Mouse (Mus musculus) embryonic facial prominence, embryonic 12.5 days (tissue): ENCODE measurements around the gene Syt6. TPM values are rescaled to one million over a fixed set of nuclear protein-coding genes. Genes with fewer than 3 reads are reported as not detected.
"Not testable (repeated sequence)": the region's sequence is repeated elsewhere in the genome, so short reads cannot be mapped to it uniquely, and the experiment has no call there.

Experiments
- ATAC-seq: fragments of 200-750 bp; cut with Nextera tagmentation; 2 replicates; pipeline ENCODE4 v1.8.0; 2017; ENCODE audit not compliant: insufficient number of reproducible peaks, insufficient read depth, low FRiP score, low TSS enrichment
- H3K27ac ChIP-seq: fragments of 300-500 bp; sonication (generic); 2 replicates; pipeline ENCODE4 v1.5.1; 2016; ENCODE audit warnings: mild to moderate bottlenecking
- H3K27me3 ChIP-seq: fragments of 300-500 bp; sonication (generic); 2 replicates; pipeline ENCODE4 v1.6.1; 2016; ENCODE audit warnings: mild to moderate bottlenecking, moderate library complexity
- H3K36me3 ChIP-seq: fragments of 300-500 bp; sonication (generic); 2 replicates; pipeline ENCODE4 v1.6.1; 2016; ENCODE audit warnings: mild to moderate bottlenecking
- H3K4me1 ChIP-seq: fragments of 300-500 bp; sonication (generic); 2 replicates; pipeline ENCODE4 v1.6.1; 2016
- H3K4me2 ChIP-seq: fragments of 300-500 bp; sonication (generic); replicated peaks from 2 replicates; pipeline ENCODE4 v1.6.1; 2016; ENCODE audit warnings: mild to moderate bottlenecking, moderate library complexity
- H3K4me3 ChIP-seq: fragments of 300-500 bp; sonication (generic); 2 replicates; pipeline ENCODE4 v1.5.1; 2016; ENCODE audit warnings: mild to moderate bottlenecking
- H3K9ac ChIP-seq: fragments of 300-500 bp; sonication (generic); 2 replicates; pipeline ENCODE4 v1.6.1; 2016; ENCODE audit warnings: mild to moderate bottlenecking, moderate library complexity
- H3K9me3 ChIP-seq: fragments of 300-500 bp; sonication (generic); 2 replicates; pipeline ENCODE4 v1.6.1; 2016; ENCODE audit warnings: mild to moderate bottlenecking, moderate library complexity
- WGBS: fragments of 180-500 bp; shearing (Covaris S2); methylation state at CpG from one replicate; pipeline ENCODE4 v1.1.7; 2016; 5-methylcytosine and 5-hydroxymethylcytosine counted together
- polyA plus RNA-seq: library from polyadenylated mRNA; unstranded; fragments of >200 nt; fragmentation: Nextera tagmentation; extraction: Ambion mirVana; gene quantifications from 2 replicates; pipeline ENCODE4 v1.2.1, GENCODE M21; 2016

Gene Syt6
- polyA plus RNA-seq, 1 experiment from 2014 or later, result 2.3 TPM

GRCm38 (mm10) chr3:103627661-103628060 lies 52.6 kb downstream of the Syt6 start:
- H3K9ac ChIP-seq, result no peak overlapping the region
- H3K9me3 ChIP-seq, result no peaks in the 10 kb centered on the region
- H3K27ac ChIP-seq, result no peak overlapping the region
- ATAC-seq, result no peak
- 83% methylated on average over 3 of the region's 3 CpGs for WGBS
- H3K36me3 ChIP-seq, result no peaks in the 10 kb centered on the region
- no peak overlapping the region for H3K4me2 ChIP-seq
- no peak overlapping the region for H3K4me3 ChIP-seq
- no peaks in the 10 kb centered on the region for H3K4me1 ChIP-seq
- no peaks in the 10 kb centered on the region for H3K27me3 ChIP-seq

GRCm38 (mm10) chr3:103633124-103633523 lies 58.1 kb downstream of the Syt6 start:
- Histone ChIP-seq H3K9me3 (no peaks in the 10 kb centered on the region), H3K27me3 (no peaks in the 10 kb centered on the region), H3K4me3 (no peak overlapping the region), H3K4me2 (no peak overlapping the region), H3K9ac (no peak overlapping the region), H3K36me3 (no peaks in the 10 kb centered on the region), H3K27ac (no peak overlapping the region), H3K4me1 (no peaks in the 10 kb centered on the region)
- ATAC-seq, result no peak
- 70% methylated on average over 7 of the region's 7 CpGs for WGBS

- no peaks in the 10 kb centered on the region for H3K27me3 ChIP-seq
- 82% methylated on average over 4 of the region's 4 CpGs for WGBS
- ATAC-seq, result no peak
- no peaks in the 10 kb centered on the region for H3K36me3 ChIP-seq
- H3K4me1 ChIP-seq, result no peaks in the 10 kb centered on the region
- H3K4me2 ChIP-seq, result no peak overlapping the region
- no peak overlapping the region for H3K9ac ChIP-seq
- H3K27ac ChIP-seq, result no peak overlapping the region
- H3K4me3 ChIP-seq, result no peak overlapping the region
- H3K9me3 ChIP-seq, result no peaks in the 10 kb centered on the region
Observed at GRCm38 (mm10) chr3:103633831-103634230, 58.8 kb downstream of the Syt6 start.

- no peak for ATAC-seq
- Histone ChIP-seq H3K4me1 (no peaks in the 10 kb centered on the region), H3K27ac (no peak overlapping the region), H3K4me2 (no peak overlapping the region), H3K4me3 (no peak overlapping the region), H3K9me3 (no peaks in the 10 kb centered on the region), H3K9ac (no peak overlapping the region), H3K27me3 (no peaks in the 10 kb centered on the region), H3K36me3 (no peaks in the 10 kb centered on the region)
- 85% methylated on average over 1 of the region's 1 CpGs for WGBS
Observed at GRCm38 (mm10) chr3:103634256-103634655, 59.2 kb downstream of the Syt6 start.

- H3K9me3 ChIP-seq, result no peaks in the 10 kb centered on the region
- H3K4me1 ChIP-seq, result no peaks in the 10 kb centered on the region
- no peak for ATAC-seq
- 71% methylated on average over 1 of the region's 1 CpGs for WGBS
- H3K4me2 ChIP-seq, result no peak overlapping the region
- H3K36me3 ChIP-seq, result no peaks in the 10 kb centered on the region
- no peaks in the 10 kb centered on the region for H3K27me3 ChIP-seq
- no peak overlapping the region for H3K27ac ChIP-seq
- H3K9ac ChIP-seq, result no peak overlapping the region
- no peak overlapping the region for H3K4me3 ChIP-seq
Observed at GRCm38 (mm10) chr3:103637641-103638040, 62.6 kb downstream of the Syt6 start.

GRCm38 (mm10) chr3:103640226-103640803 lies 65.3 kb downstream of the Syt6 start:
- no peak for ATAC-seq
- Histone ChIP-seq H3K4me2 (no peak overlapping the region), H3K27ac (no peak overlapping the region), H3K9ac (no peak overlapping the region), H3K4me3 (no peak overlapping the region), H3K4me1 (no peaks in the 10 kb centered on the region), H3K27me3 (no peaks in the 10 kb centered on the region), H3K36me3 (no peaks in the 10 kb centered on the region), H3K9me3 (no peaks in the 10 kb centered on the region)
- 39% methylated on average over 8 of the region's 8 CpGs for WGBS

- ATAC-seq, result no peak
- no peak overlapping the region for H3K27ac ChIP-seq
- 62% methylated on average over 7 of the region's 7 CpGs for WGBS
- H3K9ac ChIP-seq, result no peak overlapping the region
- H3K4me2 ChIP-seq, result no peak overlapping the region
- H3K36me3 ChIP-seq, result no peaks in the 10 kb centered on the region
- H3K4me3 ChIP-seq, result no peak overlapping the region
- H3K4me1 ChIP-seq, result no peaks in the 10 kb centered on the region
- no peaks in the 10 kb centered on the region for H3K9me3 ChIP-seq
- H3K27me3 ChIP-seq, result no peaks in the 10 kb centered on the region
Observed at GRCm38 (mm10) chr3:103641301-103641700, 66.3 kb downstream of the Syt6 start.

GRCm38 (mm10) chr3:103645968-103646367 lies 70.9 kb downstream of the Syt6 start, which contains the start of gene Atg4a-ps:
TSS of gene Atg4a-ps (minus strand) at chr3:103646068.
- H3K9ac ChIP-seq, H3K4me3 ChIP-seq, H3K9me3 ChIP-seq, H3K27me3 ChIP-seq, H3K4me1 ChIP-seq, ATAC-seq, H3K27ac ChIP-seq, H3K36me3 ChIP-seq, H3K4me2 ChIP-seq: not testable (repeated sequence)
- WGBS, result 83% methylated on average over 2 of the region's 2 CpGs

- no peaks in the 10 kb centered on the region for H3K9me3 ChIP-seq
- 83% methylated on average over 11 of the region's 11 CpGs for WGBS
- no peak overlapping the region for H3K9ac ChIP-seq
- H3K4me1 ChIP-seq, result no peaks in the 10 kb centered on the region
- H3K4me2 ChIP-seq, result no peak overlapping the region
- no peak for ATAC-seq
- H3K36me3 ChIP-seq, result no peaks in the 10 kb centered on the region
- H3K4me3 ChIP-seq, result no peak overlapping the region
- H3K27ac ChIP-seq, result no peak overlapping the region
- no peaks in the 10 kb centered on the region for H3K27me3 ChIP-seq
Observed at GRCm38 (mm10) chr3:103647164-103647867, 72.3 kb downstream of the Syt6 start.

- H3K9ac ChIP-seq, result no peak overlapping the region
- H3K4me1 ChIP-seq, result no peaks in the 10 kb centered on the region
- WGBS, result 78% methylated on average over 4 of the region's 4 CpGs
Observed at GRCm38 (mm10) chr3:103648486-103648885, 73.5 kb downstream of the Syt6 start.

GRCm38 (mm10) chr3:103649716-103650115 lies 74.7 kb downstream of the Syt6 start:
- H3K36me3 ChIP-seq, result no peaks in the 10 kb centered on the region
- H3K4me3 ChIP-seq, result no peak overlapping the region
- H3K4me1 ChIP-seq, result no peaks in the 10 kb centered on the region
- no peak overlapping the region for H3K4me2 ChIP-seq
- 83% methylated on average over 6 of the region's 6 CpGs for WGBS
- no peak for ATAC-seq
- H3K27ac ChIP-seq, result no peak overlapping the region
- H3K9ac ChIP-seq, result no peak overlapping the region
- no peaks in the 10 kb centered on the region for H3K27me3 ChIP-seq
- H3K9me3 ChIP-seq, result no peaks in the 10 kb centered on the region

More at GRCm38 (mm10) chr3:103648486-103648885, 73.5 kb downstream of the Syt6 start:
- no peaks in the 10 kb centered on the region for H3K9me3 ChIP-seq
- ATAC-seq, result no peak
- H3K4me3 ChIP-seq, result no peak overlapping the region
- H3K36me3 ChIP-seq, result no peaks in the 10 kb centered on the region
- H3K27me3 ChIP-seq, result no peaks in the 10 kb centered on the region
- no peak overlapping the region for H3K4me2 ChIP-seq
- no peak overlapping the region for H3K27ac ChIP-seq

GRCm38 (mm10) chr3:103650406-103650805 lies 75.4 kb downstream of the Syt6 start:
- Histone ChIP-seq H3K4me2 (no peak overlapping the region), H3K9me3 (no peaks in the 10 kb centered on the region), H3K36me3 (no peaks in the 10 kb centered on the region), H3K9ac (no peak overlapping the region), H3K27ac (no peak overlapping the region), H3K4me1 (no peaks in the 10 kb centered on the region), H3K27me3 (no peaks in the 10 kb centered on the region), H3K4me3 (no peak overlapping the region)
- WGBS, result 26% methylated on average over 1 of the region's 1 CpGs
- no peak for ATAC-seq
